Mouse (Mus musculus) spleen, adult 2 months (tissue): Measurements from ENCODE around the gene Fiz1. TPM values are rescaled to one million over a fixed set of nuclear protein-coding genes. Genes with fewer than 3 reads are reported as not detected.

ENCODE experiments used
- DNase-seq, 2 experiments: peaks; one replicate each; pipeline versions ENCODE4 v3.0.0 to v3.0.0-alpha.2; 2012 to 2021; ENCODE audit warnings: low spot score in 2 of 2, low read depth in 1 of 2
- H3K27ac ChIP-seq: fragments of 200-500 bp; 2 replicates; pipeline ENCODE4 v1.5.1; 2012; ENCODE audit warnings: low read length, inconsistent platforms; ENCODE audit not compliant: insufficient read depth
- H3K27me3 ChIP-seq: fragments of 200-500 bp; 2 replicates; pipeline ENCODE4 v1.6.1; 2012; ENCODE audit warnings: mild to moderate bottlenecking, moderate library complexity, low read length, inconsistent platforms; ENCODE audit not compliant: control insufficient read depth, insufficient read depth
- H3K36me3 ChIP-seq: fragments of 200-500 bp; 2 replicates; pipeline ENCODE4 v1.6.1; 2012; ENCODE audit warnings: mild to moderate bottlenecking, low read length, inconsistent platforms; ENCODE audit not compliant: control insufficient read depth, insufficient read depth
- H3K4me1 ChIP-seq: fragments of 200-500 bp; 2 replicates; pipeline ENCODE4 v1.6.1; 2011; ENCODE audit warnings: inconsistent platforms; ENCODE audit not compliant: control insufficient read depth, insufficient read depth, insufficient read length
- H3K4me3 ChIP-seq: fragments of 200-500 bp; 2 replicates; pipeline ENCODE4 v1.5.1; 2011; ENCODE audit warnings: mild to moderate bottlenecking, inconsistent platforms; ENCODE audit not compliant: insufficient read depth, insufficient read length; ENCODE audit errors: extremely low read depth
- CTCF ChIP-seq: fragments of 200-500 bp; IDR thresholded peaks from 2 replicates; pipeline ENCODE4 v1.5.1; 2011; ENCODE audit warnings: mild to moderate bottlenecking, inconsistent platforms; ENCODE audit not compliant: insufficient read depth, insufficient read length, insufficient replicate concordance; ENCODE audit errors: extremely low read depth
- POLR2A ChIP-seq: fragments of 200-500 bp; IDR thresholded peaks from 2 replicates; pipeline ENCODE4 v1.6.1; 2011; ENCODE audit warnings: low read depth, low read length, inconsistent platforms
- WGBS: fragments of 180-500 bp; shearing (Covaris S2); methylation state at CpG from one replicate; pipeline ENCODE4 v1.1.7; 2018; 5-methylcytosine and 5-hydroxymethylcytosine counted together
- polyA plus RNA-seq: library from polyadenylated mRNA; depleted of rRNA; stranded (reverse); fragments of >200 nt; gene quantifications from 2 replicates; pipeline ENCODE4 v1.2.3, GENCODE M21; 2012; rRNA removed

The Fiz1 gene
- 26.8 and 33.2 TPM in 2 replicates for polyA plus RNA-seq

DNA sequence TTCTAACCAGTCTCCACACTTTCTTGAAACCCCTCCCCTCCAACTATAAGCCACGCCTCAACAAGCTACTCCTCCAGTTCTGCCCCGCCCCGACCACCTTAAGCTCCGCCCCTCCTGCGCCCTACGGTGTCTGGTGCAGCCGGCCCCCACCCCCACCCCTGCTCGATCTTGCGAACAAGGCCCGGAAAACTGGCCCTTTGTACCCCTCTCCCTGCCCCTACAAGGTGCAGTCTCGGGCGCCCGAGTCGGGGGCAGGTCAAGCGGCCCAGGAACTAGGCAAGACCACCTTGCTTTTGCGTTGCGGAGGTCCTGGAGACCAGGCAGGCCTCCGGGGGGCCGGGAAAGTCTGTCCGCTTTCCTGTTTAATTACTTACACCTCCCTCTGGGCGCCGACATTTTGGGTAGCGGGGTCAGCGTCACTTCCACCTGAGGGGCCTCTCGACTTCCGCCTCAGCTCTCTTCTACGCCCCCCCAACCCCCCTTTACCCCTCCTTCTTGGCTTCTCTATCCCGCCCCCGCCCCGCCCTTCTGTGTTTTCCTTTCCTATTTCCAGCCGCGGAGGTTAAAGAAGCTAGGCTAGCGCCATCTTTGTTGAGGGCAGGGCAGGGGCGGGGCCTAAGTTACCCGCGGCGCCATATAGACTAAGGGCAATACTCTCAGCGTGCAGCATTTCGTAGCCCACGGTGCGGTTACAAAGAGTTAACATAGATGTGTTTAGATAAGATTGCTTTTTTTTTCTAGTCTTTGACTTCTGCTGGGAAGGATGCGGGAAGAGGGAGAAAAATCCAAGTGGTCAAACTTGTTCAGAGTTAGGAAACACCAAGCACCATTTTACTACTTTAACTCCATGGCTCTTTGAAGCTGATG is at the start of gene Fiz1, which contains the start of gene Zfp524:
TSS of gene Fiz1 (minus strand) at position 447 of the 867 bp plus-strand sequence.
TSS of gene Zfp524 (plus strand) at position 165 of the 867 bp plus-strand sequence.
- Histone ChIP-seq H3K27ac (peak within 1 kb of the TSS; percentile 99), H3K4me1 (no peaks in the 10 kb centered on the region; the same call in 1 of the 2 replicates), H3K27me3 (no peaks in the 10 kb centered on the region; the same call in 1 of the 2 replicates), H3K36me3 (peaks cover 22% of the 10 kb centered on the region), H3K4me3 (peak within 1 kb of the TSS; percentile 96)
- TF ChIP-seq CTCF (no peak), POLR2A (no peak)
- peak; percentile 94 to 97 for DNase-seq
- under 1% methylated on average over 39 of the region's 42 CpGs for WGBS

DNA sequence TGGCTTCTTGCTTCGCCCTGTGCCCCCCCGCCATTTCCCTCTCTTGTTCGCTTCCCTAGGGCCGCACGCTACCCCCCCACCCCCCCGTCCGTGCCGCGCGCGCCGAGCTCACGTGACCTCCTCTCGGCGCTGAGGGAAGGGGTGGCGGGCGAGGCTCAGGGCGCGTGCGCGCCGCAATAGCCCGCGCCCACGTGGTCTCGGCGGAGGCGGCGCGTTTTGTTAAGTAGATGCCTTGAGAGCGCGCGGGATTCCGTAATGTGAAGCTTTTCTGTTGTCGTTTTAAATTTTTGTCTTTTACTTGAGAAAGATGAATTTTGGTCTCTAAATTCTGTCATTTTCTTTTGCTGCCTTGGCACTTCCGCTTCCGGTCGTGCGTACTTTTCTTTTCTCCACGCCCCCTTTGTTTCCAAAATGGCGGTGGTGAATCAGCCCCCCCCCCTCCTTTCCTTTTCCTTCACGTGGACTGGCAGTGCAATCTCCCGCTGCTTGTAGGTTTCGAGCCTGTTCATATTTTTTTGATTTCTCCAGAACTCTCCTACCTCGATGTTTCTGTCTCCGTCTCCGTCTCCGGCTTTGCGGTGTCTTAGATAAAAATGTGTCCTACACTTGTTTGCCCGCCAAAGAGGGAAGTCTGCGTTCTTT is 48.0 kb upstream of the Fiz1 start:
- Histone ChIP-seq H3K36me3 (peaks cover 12% of the 10 kb centered on the region), H3K4me3 (peak overlapping the region; percentile 84)

DNA sequence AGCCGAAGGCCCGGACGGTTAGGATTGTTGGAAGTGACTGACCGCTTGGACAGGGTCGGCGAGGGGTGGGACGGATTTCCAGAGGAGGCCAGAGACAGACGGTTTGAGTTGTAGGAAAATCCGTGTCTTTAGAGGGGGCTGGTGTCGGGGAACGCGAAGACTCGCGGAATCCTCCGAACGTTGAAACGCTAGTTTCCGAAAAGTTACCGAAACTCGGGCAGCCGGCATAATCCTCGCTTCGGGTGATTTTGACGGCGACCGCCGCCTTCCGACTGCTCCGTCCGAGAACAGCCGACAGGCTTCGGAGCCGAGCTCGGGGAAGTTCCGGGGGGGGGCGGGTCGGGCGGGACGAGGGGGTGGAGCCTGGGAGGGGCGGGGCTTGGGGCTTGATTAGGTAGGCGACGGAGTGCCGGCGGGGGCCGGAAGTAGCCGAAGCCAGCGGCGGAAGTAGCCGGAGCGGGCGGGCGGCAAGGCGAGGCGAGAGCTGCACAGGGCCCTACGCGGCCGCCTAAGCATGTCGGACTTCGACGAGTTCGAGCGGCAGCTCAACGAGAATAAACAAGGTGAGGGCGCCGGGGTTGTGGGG is 47.4 kb upstream of the Fiz1 start, which contains the start of gene U2af2:
TSS of gene U2af2 (plus strand) at position 370 of the 586 bp plus-strand sequence.
- DNase-seq = peak; percentile 85 to 94
- peak within 1 kb of the TSS; percentile 97 for H3K27ac ChIP-seq
- H3K4me3 ChIP-seq = peak within 1 kb of the TSS; percentile 84
- peaks cover 10% of the 10 kb centered on the region for H3K4me1 ChIP-seq
- H3K36me3 ChIP-seq = peaks cover 7% of the 10 kb centered on the region
- TF ChIP-seq POLR2A = peak; percentile 44
- no peak for TF ChIP-seq CTCF
- peaks cover 2% of the 10 kb centered on the region for H3K27me3 ChIP-seq
- WGBS = under 1% methylated on average over 59 of the region's 65 CpGs

More for the DNA sequence above, 48.0 kb upstream of the Fiz1 start:
- Histone ChIP-seq H3K27me3 (no peaks in the 10 kb centered on the region), H3K4me1 (peaks cover 8% of the 10 kb centered on the region; the same call in 1 of the 2 replicates), H3K27ac (peak overlapping the region; percentile 96)
- no peak for TF ChIP-seq POLR2A
- no peak for TF ChIP-seq CTCF
- under 1% methylated on average over 47 of the region's 51 CpGs for WGBS
- peak; percentile 59 to 82 for DNase-seq

DNA sequence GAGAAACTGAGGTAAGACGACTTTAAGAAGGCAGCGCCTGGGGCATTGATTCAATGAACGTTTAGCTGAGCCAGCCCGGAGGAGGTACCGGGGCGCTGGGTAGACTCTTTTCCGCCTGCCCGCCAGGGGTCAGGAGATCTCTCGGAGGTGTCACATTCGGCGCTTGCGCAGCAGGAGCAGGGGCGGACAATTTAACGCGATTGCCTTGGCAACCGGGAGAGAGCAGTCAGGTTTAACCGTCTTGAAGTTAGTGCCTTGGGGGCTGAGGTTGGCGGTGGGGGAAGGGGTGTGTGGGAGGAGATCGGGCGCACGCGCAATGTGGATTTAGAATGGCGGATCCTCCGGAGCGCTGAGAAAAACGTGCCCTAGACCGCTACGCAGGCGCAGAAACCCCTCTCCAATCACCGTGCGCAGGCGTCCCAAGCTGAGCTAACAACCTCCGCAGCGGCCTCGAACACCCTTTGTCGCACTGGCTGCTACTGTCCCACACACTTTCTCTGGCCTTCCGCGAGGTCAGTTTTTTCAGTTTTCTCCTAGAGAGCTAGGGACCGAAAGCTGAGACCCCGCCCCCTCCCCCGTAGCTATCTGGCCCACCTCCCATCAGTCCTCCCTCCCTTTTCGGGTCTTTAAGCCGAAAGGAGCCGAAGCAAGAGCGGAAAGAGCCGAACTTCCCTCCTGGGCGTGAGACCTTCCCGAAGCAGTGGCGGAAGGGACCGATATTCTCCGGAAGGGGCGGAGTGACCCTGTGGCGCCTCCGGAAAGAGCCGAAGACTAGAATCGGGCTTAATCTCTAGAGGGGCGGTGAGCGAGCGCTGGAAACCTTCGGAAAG is 46.7 kb upstream of the Fiz1 start:
- under 1% methylated on average over 60 of the region's 60 CpGs for WGBS
- peak; percentile 68 for TF ChIP-seq CTCF
- peak; percentile 15; the same call in 1 of the 2 replicates for TF ChIP-seq POLR2A
- peak; percentile 97 to 99 for DNase-seq
- Histone ChIP-seq H3K27ac (peak overlapping the region; percentile 97), H3K36me3 (peaks cover 2% of the 10 kb centered on the region; the same call in 1 of the 2 replicates), H3K4me3 (peak overlapping the region; percentile 82), H3K27me3 (peaks cover 6% of the 10 kb centered on the region), H3K4me1 (peaks cover 11% of the 10 kb centered on the region)

DNA sequence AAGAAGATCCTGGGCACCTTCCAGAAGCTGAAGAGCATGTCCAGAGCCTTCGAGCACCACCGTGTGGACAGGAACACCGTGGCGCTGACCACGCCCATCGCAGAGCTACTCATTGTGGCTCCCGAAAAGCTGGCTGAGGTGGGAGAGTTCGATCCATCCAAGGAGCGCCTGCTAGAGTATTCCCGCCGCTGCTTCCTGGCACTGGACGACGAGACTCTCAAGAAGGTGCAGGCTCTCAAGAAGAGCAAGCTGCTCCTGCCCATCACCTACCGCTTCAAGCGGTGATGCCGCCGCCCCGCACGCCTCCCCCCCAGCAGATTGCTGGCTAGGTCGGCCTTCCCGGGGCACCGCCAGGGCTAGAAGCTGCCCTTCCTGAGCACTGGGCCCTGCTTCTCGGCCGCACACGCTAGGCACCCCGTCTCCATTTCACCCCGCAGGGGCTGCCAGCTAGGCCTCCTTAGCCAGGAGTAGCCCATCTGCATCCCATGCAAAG is 45.8 kb upstream of the Fiz1 start:
- peak in 1 of 2 experiments; percentile 71 for DNase-seq
- Histone ChIP-seq H3K27me3 (peaks cover 6% of the 10 kb centered on the region), H3K4me1 (peaks cover 10% of the 10 kb centered on the region), H3K4me3 (peak overlapping the region; percentile 82), H3K36me3 (no peaks in the 10 kb centered on the region), H3K27ac (peak overlapping the region; percentile 97; the same call in 1 of the 2 replicates)
- TF ChIP-seq POLR2A = no peak
- peak; percentile 53; the same call in 1 of the 2 replicates for TF ChIP-seq CTCF
- 3% methylated on average over 27 of the region's 27 CpGs for WGBS
